Mouse (Mus musculus): Measurements from ENCODE around the gene Crygs.

The Crygs gene

GRCm38 (mm10) chr16:22811477-22811876, at the start of gene Crygs:
Crygs (minus strand) TSS chr16:22811577.
- no peak for DNase-seq (ENCODE audit: low spot score)

DNA sequence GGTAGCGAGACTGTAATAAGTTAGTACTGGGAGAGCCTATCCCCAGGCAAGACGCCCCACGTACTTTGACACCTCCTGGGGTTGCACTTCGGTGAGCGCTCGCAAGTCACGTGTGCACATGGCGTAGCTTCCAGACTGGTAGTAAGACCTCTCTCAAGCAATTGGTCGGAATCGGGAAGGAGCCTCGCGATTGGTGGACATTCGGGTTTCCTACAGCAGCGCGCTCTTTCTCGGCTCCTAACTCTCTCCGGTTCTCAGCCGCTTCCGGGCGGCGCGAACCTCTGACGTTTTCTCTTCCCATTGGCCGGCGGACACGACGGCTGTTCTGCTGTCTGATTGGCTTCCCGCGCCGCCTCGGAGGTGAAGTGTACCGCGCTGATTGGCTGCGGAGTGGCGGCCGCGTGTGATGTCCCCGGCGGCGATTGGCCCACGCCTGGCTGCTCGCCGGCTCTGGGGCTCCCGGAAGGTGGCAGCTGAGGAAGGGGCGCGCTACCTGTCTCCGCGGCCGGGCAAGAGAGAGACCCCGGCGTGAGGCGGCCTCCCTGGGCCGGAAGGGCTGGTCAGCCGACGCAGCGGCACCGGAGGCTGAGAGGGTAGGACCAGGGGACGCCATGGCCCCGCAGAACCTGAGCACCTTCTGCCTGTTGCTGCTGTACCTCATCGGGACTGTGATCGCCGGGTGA, 46.2 kb upstream of the Crygs start, which contains the start of the genes Tbccd1 and Dnajb11:
Tbccd1 (minus strand) TSS at position 239 of the 683 bp plus-strand sequence.
Dnajb11 (plus strand) TSS at position 415 of the 683 bp plus-strand sequence.
- peak; percentile 98 for DNase-seq (ENCODE audit: low spot score)

GRCm38 (mm10) chr16:22856773-22857172, 45.4 kb upstream of the Crygs start:
- no peak for DNase-seq (ENCODE audit: low spot score)

DNA sequence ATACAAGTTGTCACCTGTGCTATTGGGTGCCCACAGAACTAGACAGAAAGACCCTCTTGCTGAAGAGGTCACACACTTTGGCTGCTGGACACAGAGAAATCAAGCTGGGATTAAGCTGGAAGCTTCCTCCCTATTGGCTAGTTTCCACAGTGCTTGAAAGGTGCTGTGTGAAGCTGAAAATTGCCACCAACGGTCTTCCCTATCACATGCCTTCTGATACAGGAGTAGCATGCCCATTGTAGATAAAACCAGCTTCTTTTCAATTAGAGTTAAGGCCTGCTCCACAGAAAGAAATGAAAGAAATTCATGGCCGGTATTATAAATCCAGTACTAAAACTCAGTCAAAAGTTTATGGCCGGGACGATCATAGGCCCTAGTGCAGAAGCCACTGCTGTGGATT, 41.3 kb upstream of the Crygs start:
- DNase-seq (ENCODE audit: low spot score) = no peak

- DNase-seq (ENCODE audit: low spot score) = no peak
Observed at GRCm38 (mm10) chr16:22848331-22848730, 37.0 kb upstream of the Crygs start.

GRCm38 (mm10) chr16:22847686-22848085, 36.3 kb upstream of the Crygs start:
- DNase-seq (ENCODE audit: low spot score) = no peak

DNA sequence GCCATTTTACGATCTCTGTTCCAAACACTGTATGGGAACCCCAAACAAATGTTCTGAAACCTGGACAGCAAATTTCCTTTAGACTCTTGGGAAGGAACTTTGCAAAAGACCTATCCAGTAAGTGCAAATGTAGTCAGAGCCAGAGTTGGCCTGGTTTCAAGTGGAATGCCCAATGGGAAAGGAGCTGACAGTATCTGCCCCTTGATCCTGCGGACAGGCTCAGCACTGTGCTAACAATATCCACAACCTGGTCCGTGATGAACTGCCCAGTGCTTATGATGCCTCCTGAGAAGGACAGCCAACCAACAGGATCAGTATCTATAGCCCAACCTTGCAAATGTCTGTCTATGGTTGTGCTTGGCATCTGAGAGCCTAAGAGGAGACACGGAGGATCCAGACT, 34.1 kb upstream of the Crygs start:
- DNase-seq (ENCODE audit: low spot score) = no peak

- no peak for DNase-seq (ENCODE audit: low spot score)
Observed at GRCm38 (mm10) chr16:22844834-22845233, 33.5 kb upstream of the Crygs start.

- peak; percentile 56 for DNase-seq (ENCODE audit: low spot score)
Observed at GRCm38 (mm10) chr16:22844061-22844801, 32.9 kb upstream of the Crygs start.

DNA sequence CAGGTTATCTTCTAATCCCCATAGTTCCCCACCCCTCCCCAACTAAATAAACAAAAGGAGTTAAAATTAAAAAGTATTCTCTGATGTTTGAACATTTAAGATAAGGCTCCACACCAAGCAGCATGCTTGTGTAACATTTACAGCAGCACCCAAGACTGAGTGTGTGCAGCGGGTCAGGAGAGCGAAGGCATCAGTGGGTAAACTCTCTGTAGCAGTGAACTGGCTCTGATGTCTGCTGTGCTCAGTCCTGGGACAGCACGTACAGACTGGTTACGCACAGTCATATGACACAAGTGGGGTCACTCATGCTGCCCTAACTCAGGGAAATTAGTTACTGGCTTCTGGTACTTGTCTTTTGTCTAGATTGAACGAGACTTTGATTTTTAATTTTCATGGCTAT, 31.5 kb upstream of the Crygs start:
- DNase-seq (ENCODE audit: low spot score) = no peak

DNA sequence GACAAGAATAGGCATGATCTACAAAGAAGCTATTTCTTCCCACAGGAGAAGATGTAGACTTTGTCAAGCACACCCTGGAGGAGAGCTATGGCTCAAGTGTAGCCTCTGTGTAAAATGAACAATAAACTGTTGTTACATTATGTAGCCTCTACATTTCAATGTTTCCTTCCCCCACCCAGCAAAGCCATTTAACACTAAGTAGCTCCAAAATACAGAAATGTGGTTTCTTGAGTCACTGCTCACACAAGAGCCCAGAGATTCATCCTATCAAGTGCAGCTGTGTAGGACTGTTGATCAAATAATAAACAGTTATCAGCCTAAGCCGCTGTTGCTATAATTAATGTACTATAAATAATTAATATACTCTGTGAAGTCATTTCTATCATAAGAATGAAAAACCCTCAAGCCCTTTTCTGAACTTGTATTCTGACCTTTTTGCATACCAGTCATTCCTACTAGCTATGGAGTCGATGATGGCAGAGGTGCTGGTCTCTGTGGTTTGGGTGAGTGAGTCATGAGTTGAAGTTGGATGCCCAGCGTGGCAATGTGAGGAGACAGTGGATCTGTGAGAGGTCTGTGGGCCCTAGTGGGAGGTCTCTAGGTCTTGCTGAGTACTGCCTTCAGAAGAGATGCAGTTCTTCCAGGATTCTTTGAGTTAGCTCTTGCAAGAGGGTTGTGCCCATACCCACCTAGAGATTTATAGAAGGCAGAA, 27.9 kb upstream of the Crygs start:
- DNase-seq (ENCODE audit: low spot score) = no peak

DNA sequence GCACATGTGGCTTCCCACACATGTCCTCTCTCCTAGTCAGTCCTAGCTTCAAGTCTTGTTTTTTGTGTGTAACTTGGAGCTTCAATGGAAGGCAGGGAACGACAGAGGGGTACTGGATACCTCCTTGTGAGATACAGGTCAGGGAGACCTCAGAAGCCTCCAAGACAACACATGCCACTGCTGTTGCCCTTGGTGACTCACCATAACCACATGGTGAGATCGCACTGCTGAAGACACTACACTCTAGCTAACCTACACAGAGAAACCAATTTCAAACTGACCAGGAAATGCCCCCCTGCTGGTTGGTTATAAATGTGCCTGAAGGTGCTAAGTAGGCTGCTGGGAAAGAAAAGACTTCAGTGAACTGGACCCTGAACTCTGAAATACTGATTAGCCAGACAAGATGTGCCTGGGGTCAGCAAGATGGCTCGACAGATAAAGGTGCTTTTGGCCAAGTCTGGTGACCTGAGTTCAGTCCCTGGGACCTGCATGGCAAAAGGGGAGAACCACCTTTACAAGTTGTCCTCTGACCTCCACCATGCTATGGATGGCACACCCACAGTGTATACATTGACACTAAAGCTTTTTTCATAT, 21.7 kb upstream of the Crygs start:
- no peak for DNase-seq (ENCODE audit: low spot score)

DNA sequence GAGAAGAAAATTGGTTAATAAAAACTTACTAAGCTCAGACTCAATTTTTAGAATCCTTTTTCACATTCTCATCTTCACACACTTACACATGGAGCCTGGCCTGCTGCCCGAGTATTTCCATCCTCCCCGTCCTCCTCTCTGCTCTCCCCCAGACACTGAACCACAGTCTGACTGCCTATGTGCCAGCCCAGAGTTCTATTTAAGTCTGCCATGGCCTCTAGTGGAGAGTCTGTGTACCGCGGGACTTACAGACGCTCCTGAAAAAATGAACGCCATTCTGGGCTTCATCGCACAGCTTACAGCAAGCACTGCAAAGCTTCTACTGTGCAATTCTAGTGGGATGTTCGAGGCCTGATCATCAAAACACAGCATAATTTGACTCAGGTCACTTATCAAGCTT, 9.4 kb upstream of the Crygs start:
- no peak for DNase-seq (ENCODE audit: low spot score)

GRCm38 (mm10) chr16:22807468-22808070, 3.8 kb downstream of the Crygs start:
- no peak for DNase-seq (ENCODE audit: low spot score)

DNA sequence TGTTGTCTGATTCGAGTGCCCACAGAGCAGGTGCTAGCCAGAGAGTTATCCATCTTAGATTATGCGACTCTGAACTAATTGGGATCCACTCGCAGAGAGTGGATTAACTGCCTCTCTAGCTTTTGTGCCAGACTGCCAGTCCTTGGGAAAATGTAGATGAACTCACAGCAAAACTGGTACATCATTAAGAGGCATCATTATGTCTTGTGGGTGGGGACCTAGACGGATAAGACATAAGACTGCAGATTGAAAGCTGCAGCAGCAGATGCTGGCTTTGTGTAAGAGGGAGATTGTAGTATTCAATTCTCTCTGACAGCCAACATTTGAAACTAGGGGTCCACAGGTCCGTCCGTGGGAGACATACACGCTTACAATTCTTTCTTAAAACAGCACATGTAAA, 8.6 kb downstream of the Crygs start:
- no peak for DNase-seq (ENCODE audit: low spot score)

DNA sequence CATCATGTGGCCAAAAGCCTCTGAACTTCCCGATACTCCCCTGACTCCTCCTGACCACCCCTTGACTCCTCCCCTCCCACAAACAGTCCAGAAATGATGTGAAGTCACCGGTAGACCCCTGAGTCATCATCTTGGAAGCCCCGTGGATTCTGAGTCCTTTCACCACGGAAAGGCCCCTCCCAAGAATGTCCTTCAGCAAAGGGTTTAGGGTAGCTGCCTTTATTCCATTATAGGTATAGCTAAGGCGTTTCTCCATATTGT, 10.6 kb downstream of the Crygs start:
- no peak for DNase-seq (ENCODE audit: low spot score)

GRCm38 (mm10) chr16:22800026-22800848, 11.1 kb downstream of the Crygs start:
- DNase-seq (ENCODE audit: low spot score) = no peak

GRCm38 (mm10) chr16:22798520-22798919, 12.9 kb downstream of the Crygs start:
- DNase-seq (ENCODE audit: low spot score) = no peak

DNA sequence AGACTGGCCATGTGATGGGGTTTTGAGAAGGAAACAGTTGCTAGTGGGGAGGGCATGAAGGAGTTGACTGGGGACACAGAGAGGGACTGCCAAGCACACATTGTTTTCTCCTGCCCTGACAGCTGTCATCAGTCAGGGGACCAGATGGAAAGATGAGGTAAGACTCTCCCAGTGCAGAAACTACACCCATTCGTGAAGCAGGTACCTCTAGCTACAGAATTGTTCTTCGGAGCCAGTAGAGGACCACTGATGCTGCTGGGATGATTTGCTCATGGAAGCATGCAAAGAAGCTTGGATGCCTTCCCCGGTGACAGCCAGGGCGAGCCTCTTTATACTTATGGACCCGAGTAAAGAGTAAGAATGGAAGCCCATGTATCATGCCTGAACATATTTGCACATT, 13.9 kb downstream of the Crygs start:
- no peak for DNase-seq (ENCODE audit: low spot score)

DNA sequence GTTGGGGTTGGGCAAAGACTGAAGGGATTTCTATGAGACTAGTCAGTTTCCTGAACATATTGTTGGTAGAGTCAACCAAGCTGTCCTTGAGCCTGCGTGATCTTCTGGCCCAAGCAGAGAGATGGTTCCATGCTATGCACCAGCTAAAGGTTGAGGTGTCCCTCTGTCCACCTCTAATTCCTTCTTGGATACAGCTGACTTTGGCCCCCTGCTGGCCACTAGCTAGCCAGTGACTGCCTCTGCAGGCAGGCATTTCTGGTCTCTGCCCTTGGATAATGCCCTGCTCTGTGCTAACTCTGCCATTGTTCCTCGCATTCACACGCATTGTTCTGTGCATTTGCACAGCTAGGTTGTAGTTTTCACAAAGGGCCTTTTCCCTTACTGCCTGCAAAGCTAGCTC, 15.9 kb downstream of the Crygs start:
- DNase-seq (ENCODE audit: low spot score) = no peak

GRCm38 (mm10) chr16:22791235-22791634, 20.1 kb downstream of the Crygs start:
- DNase-seq (ENCODE audit: low spot score) = no peak

All from ovary, postnatal 10 days (tissue).